Comparison of ENCODE assay signal across 17 mouse cellular contexts in genomic region chr11:57917974-57918373, GRCm38 (mm10).
DNase-seq lines count a peak whose midpoint lies in the region; ATAC-seq and TF ChIP-seq lines count a peak whose summit lies in the region.
"Had no signal": no experiment of that assay in that cellular context is flagged by ENCODE, and none has a peak within 500 bp of the region (broad histone marks: within the 10 kb centered on the region; RNA-seq: fewer than 3 reads in every experiment).

No protein-coding gene starts in this region.

- no peak overlapping the region for H3K9ac ChIP-seq in midbrain, embryonic 11.5 days (ENCODE audit: low read length)
- H3K9ac ChIP-seq: embryonic facial prominence, embryonic 13.5 days; hindbrain, embryonic 15.5 days; limb, embryonic 13.5 days had no signal

- ATAC-seq in midbrain, embryonic 11.5 days (ENCODE audit: low FRiP score), result no peak
- no peak for ATAC-seq in megakaryocyte-erythroid progenitor cell, adult 5-6 weeks (replicated peaks; ENCODE audit: low FRiP score, low TSS enrichment, poor library complexity, severe bottlenecking)

- no peak for TF ChIP-seq POLR2A in bone marrow, adult 2 months (IDR thresholded peaks at IDR 0.05; ENCODE audit: borderline replicate concordance, control insufficient read depth, low read depth, low read length)

- peak; percentile 27 for TF ChIP-seq CTCF in layer of hippocampus, adult 2 months (conservative IDR thresholded peaks at IDR 0.05)
- TF ChIP-seq CTCF in E14TG2a.4 (conservative IDR thresholded peaks at IDR 0.05; ENCODE audit: low read length), result peak; percentile 23; the same call in 1 of the 2 replicates
- 0 out of 2 replicates have a peak, but pooled peaks have one; percentile 8 for TF ChIP-seq CTCF in bone marrow, adult 2 months (IDR thresholded peaks at IDR 0.05; ENCODE audit: control insufficient read depth, insufficient read depth, low read length)

- H3K4me3 ChIP-seq in layer of hippocampus, adult 2 months, result no peak overlapping the region
- no peak overlapping the region for H3K4me3 ChIP-seq in E14TG2a.4 (replicated peaks; ENCODE audit: low read length)
- no peak overlapping the region for H3K4me3 ChIP-seq in bone marrow, adult 2 months (replicated peaks; ENCODE audit: control insufficient read depth, low read depth, low read length)
- no peak overlapping the region for H3K4me3 ChIP-seq in midbrain, embryonic 11.5 days (ENCODE audit: low read depth, low read length)
- H3K4me3 ChIP-seq: embryonic facial prominence, embryonic 13.5 days; hindbrain, embryonic 15.5 days; limb, embryonic 13.5 days had no signal

- H3K9me3 ChIP-seq in E14TG2a.4 (ENCODE audit: low read length), result no peaks in the 10 kb centered on the region
- H3K9me3 ChIP-seq in midbrain, embryonic 11.5 days (ENCODE audit: control insufficient read depth, low read length), result no peaks in the 10 kb centered on the region
- H3K9me3 ChIP-seq: embryonic facial prominence, embryonic 13.5 days; hindbrain, embryonic 15.5 days; limb, embryonic 13.5 days had no signal

- H3K27ac ChIP-seq in layer of hippocampus, adult 2 months, result no peak overlapping the region
- no peak overlapping the region for H3K27ac ChIP-seq in bone marrow, adult 2 months (ENCODE audit: control insufficient read depth, insufficient read depth, low read depth, low read length, poor library complexity)
- no peak overlapping the region for H3K27ac ChIP-seq in midbrain, embryonic 11.5 days (ENCODE audit: low read depth, low read length)
- H3K27ac ChIP-seq: embryonic facial prominence, embryonic 13.5 days; hindbrain, embryonic 15.5 days; limb, embryonic 13.5 days had no signal

- no peak overlapping the region for H3K4me2 ChIP-seq in midbrain, embryonic 11.5 days
- H3K4me2 ChIP-seq: hindbrain, embryonic 15.5 days; limb, embryonic 13.5 days had no signal

- WGBS in bone marrow, adult 2 months, result 68% methylated on average over 5 of the region's 5 CpGs
- 79% methylated on average over 5 of the region's 5 CpGs for WGBS in midbrain, embryonic 11.5 days

- no peaks in the 10 kb centered on the region for H3K27me3 ChIP-seq in E14TG2a.4 (ENCODE audit: insufficient read depth, low read length)
- H3K27me3 ChIP-seq in midbrain, embryonic 11.5 days (ENCODE audit: control insufficient read depth, insufficient read depth, low read length), result no peaks in the 10 kb centered on the region
- H3K27me3 ChIP-seq: hindbrain, embryonic 15.5 days had no signal

- H3K36me3 ChIP-seq in E14TG2a.4 (ENCODE audit: insufficient read depth, low read length), result no peaks in the 10 kb centered on the region
- no peaks in the 10 kb centered on the region for H3K36me3 ChIP-seq in midbrain, embryonic 11.5 days (ENCODE audit: control insufficient read depth, insufficient read depth, low read length)
- H3K36me3 ChIP-seq: embryonic facial prominence, embryonic 13.5 days; hindbrain, embryonic 15.5 days; limb, embryonic 13.5 days had no signal

- H3K4me1 ChIP-seq in E14TG2a.4 (replicated peaks; ENCODE audit: low read depth, low read length), result peaks cover 42% of the 10 kb centered on the region
- no peaks in the 10 kb centered on the region for H3K4me1 ChIP-seq in bone marrow, adult 2 months (ENCODE audit: control insufficient read depth, insufficient read depth, low read length)
- no peaks in the 10 kb centered on the region for H3K4me1 ChIP-seq in midbrain, embryonic 11.5 days (ENCODE audit: control insufficient read depth, insufficient read depth, low read length)
- H3K4me1 ChIP-seq: hindbrain, embryonic 15.5 days had no signal

- DNase-seq in layer of hippocampus, adult 2 months (ENCODE audit: low spot score in 2 of 2), result no peak
- no peak for DNase-seq in layer of hippocampus, adult 11-12 months (ENCODE audit: low spot score)
- peak; percentile 51 for DNase-seq in 3T3-L1 (ENCODE audit: low read depth, low spot score)
- no peak for DNase-seq in midbrain, embryonic 11.5 days (ENCODE audit: low spot score, missing footprints)
- DNase-seq in natural killer cell, adult 2 months (ENCODE audit: low spot score in 2 of 2), result no peak
- DNase-seq: cerebellum, adult 9-10 months; heart, adult 18-20 months; kidney, adult 8-10 months; lung, postnatal 4 days; retina, postnatal 1 day; spleen, adult 18-20 months had no signal
